Mouse (Mus musculus) brain, embryonic 18.5 days (tissue): ENCODE measurements around the gene Sox11.

ENCODE experiments used
- DNase-seq: peaks from one replicate; pipeline ENCODE4 v3.0.0-alpha.2; 2012; ENCODE audit warnings: low read depth, low spot score

Sox11 gene

DNA sequence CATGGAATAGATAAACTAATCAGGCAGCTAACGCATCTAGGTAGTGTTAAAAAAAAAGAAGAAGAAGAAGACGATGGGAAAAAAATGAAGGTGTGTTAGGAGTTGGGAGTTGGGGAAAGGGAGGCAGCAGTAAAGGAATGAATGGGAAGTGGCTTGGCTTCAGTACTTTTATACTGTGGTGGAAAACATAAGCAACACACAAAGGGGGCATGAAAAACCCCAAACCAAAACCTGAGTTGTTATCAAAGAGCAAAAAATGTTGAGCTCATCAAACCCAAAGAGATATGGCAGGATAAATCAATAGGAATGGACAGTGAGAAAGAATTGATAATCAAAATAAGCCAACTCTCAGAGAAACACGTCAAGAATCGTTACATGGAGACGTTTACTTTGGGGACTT, 5.6 kb downstream of the Sox11 start:
- no peak for DNase-seq

- DNase-seq: no peak
These were observed 6.0 kb downstream of the Sox11 start for GRCm38 (mm10) chr12:27336336-27336735.

DNA sequence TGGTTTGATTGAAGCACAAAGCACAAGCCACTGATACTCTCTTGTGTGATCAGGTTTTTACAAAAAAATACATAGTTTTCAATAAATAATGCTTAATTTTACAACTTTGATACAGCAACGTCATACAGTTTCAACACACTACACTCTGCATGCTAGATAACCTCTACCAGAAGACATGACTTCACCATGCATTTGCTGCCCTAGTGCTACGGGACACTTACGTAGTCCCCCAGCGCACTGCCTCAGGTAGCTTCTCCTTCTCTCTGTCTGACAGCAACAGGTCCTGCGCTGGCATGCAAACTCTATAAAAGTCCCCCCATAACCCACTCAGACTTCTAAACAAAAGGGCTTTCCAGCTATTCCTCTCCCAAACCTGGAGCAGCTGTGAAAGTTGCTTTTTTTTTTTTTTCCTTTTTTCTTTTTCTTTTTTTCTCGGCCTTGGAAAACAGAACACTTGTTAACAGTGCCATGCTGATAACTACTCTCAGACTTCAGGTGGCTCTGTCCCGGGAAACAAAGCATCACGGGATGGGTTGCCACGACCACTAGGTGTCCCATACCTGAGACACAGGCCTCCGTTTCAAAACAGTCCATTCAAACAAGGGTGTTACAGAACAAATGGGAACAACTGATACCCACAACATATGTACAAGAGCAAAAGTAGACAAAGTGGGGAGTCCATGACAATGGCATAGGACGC, 6.9 kb downstream of the Sox11 start:
- DNase-seq: no peak

- DNase-seq: no peak
These were observed 8.8 kb downstream of the Sox11 start for GRCm38 (mm10) chr12:27333590-27333989.

DNA sequence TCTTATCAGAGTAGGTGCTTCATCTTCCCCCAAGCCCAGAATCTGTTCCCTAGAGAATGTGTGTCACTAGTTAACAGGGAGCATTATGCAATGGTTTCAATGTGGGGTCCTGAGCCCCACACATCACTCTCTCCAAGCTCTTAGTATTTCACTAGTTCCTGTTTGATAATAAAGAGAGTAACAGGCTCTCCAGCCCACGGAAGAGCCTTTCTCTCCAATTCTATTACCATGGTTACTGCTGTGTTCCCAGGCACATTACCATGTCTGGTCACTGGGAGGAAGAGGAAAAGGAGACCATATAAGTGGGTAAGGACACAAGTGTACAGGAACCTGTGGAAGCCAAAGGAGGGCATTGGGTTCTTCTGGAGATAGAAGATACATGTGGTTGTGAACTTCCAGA, 19.0 kb downstream of the Sox11 start:
- no peak for DNase-seq

- DNase-seq: no peak
These were observed 21.7 kb downstream of the Sox11 start for GRCm38 (mm10) chr12:27320705-27321104.

DNA sequence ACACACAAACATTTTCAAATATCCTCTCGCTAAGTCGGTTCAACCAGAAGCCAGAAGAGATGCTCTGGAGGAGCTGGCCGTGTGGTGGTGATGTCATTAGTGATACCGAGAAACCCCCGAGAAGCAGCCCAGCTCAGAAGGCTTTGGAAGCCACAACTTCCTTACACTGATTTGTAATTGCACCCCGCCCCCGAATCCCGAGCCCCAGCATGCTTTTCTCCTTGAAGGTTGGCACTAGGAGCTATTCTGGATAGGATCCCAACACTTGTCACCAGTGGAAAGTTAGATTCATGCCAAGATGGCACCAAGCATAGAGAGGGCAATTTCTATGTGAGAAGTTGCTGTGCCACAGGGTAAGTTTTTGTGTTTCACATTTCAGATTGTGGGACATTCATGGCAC, 29.4 kb downstream of the Sox11 start:
- no peak for DNase-seq

- no peak for DNase-seq
These were observed 30.4 kb downstream of the Sox11 start for GRCm38 (mm10) chr12:27311854-27312466.

DNA sequence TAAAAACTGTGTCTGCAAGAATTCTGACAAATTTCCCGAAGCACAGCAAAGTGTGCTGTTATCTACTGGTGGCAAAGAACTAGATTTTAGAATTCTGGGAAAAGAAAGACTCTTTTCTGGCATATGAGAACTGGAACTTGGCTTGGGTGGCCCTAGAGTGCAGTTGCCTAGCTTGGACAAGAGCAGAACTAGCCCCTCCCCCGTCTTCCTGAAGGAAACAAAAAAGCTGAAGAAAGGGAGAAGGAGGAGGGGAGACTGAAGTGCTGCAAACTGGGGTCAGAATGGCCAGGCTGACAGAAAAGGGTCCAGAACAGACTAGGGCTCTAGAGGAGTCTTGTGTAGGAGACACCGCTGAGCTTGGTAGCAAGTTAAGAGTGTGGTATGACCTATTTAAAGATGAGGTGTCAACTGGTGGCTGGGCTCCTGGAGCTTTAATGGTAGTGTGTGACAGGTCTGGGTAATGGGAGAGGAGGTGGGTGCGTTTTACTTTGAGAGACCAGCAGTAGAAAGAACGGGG, 31.0 kb downstream of the Sox11 start:
- no peak for DNase-seq

DNA sequence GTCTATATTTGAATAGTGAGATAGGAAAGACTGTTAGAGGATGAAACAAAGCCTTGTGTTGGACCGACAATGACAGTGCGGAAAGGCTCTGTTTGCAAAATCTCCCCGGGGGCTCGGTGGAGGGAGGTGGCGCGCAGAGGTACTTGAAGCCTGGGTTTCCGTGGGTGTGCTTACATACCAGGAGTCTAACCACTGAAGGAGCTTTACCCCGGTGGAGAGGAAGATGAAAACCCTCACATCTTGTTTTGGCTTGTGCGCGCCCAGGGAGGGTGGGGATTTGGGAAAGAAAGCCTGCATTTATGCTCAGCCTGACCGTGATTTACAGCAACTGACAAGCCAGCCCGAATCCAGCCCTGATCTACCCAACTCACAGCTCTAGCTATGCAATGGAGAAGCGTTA, 31.7 kb downstream of the Sox11 start:
- no peak for DNase-seq

DNA sequence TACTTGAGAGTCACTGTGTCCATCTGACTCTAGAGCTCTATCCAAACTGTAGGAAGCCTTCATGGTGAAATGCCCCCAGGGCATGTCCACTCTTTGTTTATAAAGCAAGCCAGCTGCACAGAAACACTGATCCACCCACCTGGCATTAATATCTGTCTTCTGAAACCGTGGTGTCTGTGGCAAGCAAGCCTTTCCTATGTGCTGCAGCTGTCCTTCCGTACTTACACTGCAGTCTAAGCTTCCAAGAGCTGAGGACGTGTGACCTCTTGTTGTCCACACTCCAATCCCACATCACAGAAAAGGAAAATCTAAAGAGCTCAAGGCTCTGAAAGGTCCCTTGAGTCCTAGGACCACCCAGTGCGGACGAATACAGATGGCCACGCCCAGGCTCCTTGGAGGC, 32.4 kb downstream of the Sox11 start:
- DNase-seq: no peak

- DNase-seq: no peak
These were observed 37.5 kb downstream of the Sox11 start for GRCm38 (mm10) chr12:27304713-27305437.

DNA sequence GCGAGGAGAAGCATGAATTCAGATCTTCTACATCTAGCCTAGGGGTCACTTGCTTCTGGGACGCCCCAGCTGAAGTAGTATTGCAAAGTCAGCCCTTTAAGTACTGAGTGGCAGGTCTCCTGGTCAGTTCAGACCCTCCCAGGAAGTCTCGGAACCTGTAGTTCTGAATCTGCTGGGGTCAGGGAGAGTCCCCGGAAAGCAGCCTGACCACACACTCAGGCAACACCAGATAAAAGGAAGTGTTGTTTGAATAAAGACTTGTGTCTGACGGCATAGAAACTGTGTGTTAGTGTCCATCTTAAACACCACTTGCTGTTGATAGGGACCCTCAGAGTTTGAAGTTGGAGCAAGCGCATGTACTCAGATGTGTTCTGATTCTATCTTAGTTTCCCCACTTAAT, 39.2 kb downstream of the Sox11 start:
- DNase-seq: no peak

DNA sequence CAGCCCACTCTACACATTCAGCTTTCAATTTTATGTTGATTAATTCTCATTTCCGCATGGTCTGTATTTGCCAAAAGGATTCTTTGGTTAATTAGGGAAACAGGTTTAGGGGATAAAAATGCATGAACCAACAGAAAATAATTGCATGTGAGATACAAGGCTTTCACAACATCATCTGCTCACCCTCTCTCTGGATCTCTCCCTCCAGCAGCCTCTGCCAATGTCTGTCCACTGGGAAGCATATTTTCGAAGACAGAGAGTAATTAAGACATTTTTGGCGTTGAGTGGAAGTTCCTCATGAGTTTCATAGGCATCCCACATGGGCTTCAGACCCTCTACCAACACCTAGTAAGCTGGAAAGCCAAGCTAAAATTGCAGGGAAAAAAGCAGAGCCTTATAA, 43.7 kb downstream of the Sox11 start:
- peak; percentile 49 for DNase-seq

GRCm38 (mm10) chr12:27294191-27294590, 48.2 kb downstream of the Sox11 start:
- no peak for DNase-seq

GRCm38 (mm10) chr12:27293736-27294135, 48.6 kb downstream of the Sox11 start:
- no peak for DNase-seq

- no peak for DNase-seq
These were observed 49.2 kb downstream of the Sox11 start for GRCm38 (mm10) chr12:27293208-27293607.
